Mouse (Mus musculus): ENCODE data around the gene Fgf18. TPM values are rescaled to one million over a fixed set of nuclear protein-coding genes. Genes with fewer than 3 reads are reported as not detected.

Gene Fgf18
- total and polyA plus RNA-seq, 3 experiments = 0.15 to 0.40 TPM; not detected in 1

DNA sequence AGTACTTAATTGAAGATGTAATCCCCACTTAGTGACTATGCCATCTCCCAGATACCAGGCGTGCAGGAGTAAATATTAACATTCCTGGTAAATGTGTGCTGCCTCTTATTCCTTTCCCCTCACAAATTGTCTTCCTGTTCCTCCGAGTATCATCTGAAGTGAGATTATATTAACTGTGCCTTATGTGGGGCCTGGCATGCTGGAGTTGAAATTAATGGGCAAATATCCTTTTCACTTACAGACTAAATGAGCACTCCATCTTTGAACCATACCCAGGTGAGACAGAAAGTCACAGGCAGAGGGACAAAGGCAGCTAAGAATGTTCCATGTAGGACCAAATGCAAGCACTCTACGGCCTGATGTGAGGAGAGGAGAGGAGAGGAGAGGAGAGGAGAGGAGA is 28.6 kb upstream of the Fgf18 start:
- TF ChIP-seq SIN3A (IDR thresholded peaks at IDR 0.05; ENCODE audit: low read length) = no peak
- TF ChIP-seq GATA1 (IDR thresholded peaks at IDR 0.05; ENCODE audit: low read depth, low read length) = no peak
- no peak for TF ChIP-seq CHD2 (IDR thresholded peaks at IDR 0.05; ENCODE audit: low read length)
- TF ChIP-seq ZMIZ1 (IDR thresholded peaks at IDR 0.05; ENCODE audit: low read depth, low read length) = no peak
- TF ChIP-seq TAL1 (IDR thresholded peaks at IDR 0.05; ENCODE audit: low read length) = no peak
- no peak for TF ChIP-seq TBP (IDR thresholded peaks at IDR 0.05; ENCODE audit: low read depth, low read length)
- TF ChIP-seq ZC3H11A (IDR thresholded peaks at IDR 0.05; ENCODE audit: low read depth, low read length) = no peak
- TF ChIP-seq HCFC1 (IDR thresholded peaks at IDR 0.05; ENCODE audit: low read depth, low read length) = no peak
- no peak for TF ChIP-seq RAD21 (IDR thresholded peaks at IDR 0.05; ENCODE audit: low read depth, low read length)
- TF ChIP-seq CTCF (IDR thresholded peaks at IDR 0.05 in 2 of 3, conservative IDR thresholded peaks at IDR 0.05 in 1 of 3; ENCODE audit: control insufficient read depth in 1 of 3, insufficient read depth in 1 of 3, low read depth in 2 of 3, low read length in 3 of 3, poor library complexity in 1 of 3, severe bottlenecking in 1 of 3) = no peak
- no peak for TF ChIP-seq POLR2AphosphoS5 (IDR thresholded peaks at IDR 0.05; ENCODE audit: borderline replicate concordance, low read depth, low read length)
- no peak for TF ChIP-seq SMC3 (IDR thresholded peaks at IDR 0.05; ENCODE audit: low read depth, low read length)
- H3K36me3 ChIP-seq (ENCODE audit: control insufficient read depth in 1 of 2, insufficient read depth in 2 of 2, low read length in 2 of 2) = no peaks in the 10 kb centered on the region
- no peaks in the 10 kb centered on the region for H3K9me3 ChIP-seq (replicated peaks; ENCODE audit: insufficient read depth, low read length)
- H3K4me3 ChIP-seq (ENCODE audit: control insufficient read depth in 1 of 2, insufficient read depth in 1 of 2, low read depth in 2 of 2, low read length in 2 of 2) = no peak overlapping the region
- H3K79me2 ChIP-seq (ENCODE audit: control insufficient read depth, insufficient read depth, low read length, poor library complexity) = no peaks in the 10 kb centered on the region
- no peak overlapping the region for H3K9ac ChIP-seq (ENCODE audit: control insufficient read depth, low read depth, low read length, poor library complexity, severe bottlenecking)
- no peaks in the 10 kb centered on the region for H3K4me1 ChIP-seq (ENCODE audit: control insufficient read depth in 1 of 2, insufficient read depth in 2 of 2, low read length in 2 of 2)
- H3K27ac ChIP-seq (ENCODE audit: control insufficient read depth, low read depth, low read length) = no peak overlapping the region
- no peak for DNase-seq (ENCODE audit: low read depth, low spot score)
- H3K27me3 ChIP-seq (ENCODE audit: control insufficient read depth in 1 of 2, insufficient read depth in 2 of 2, low read length in 2 of 2) = peaks cover 22 to 33% of the 10 kb centered on the region in 2 experiments

DNA sequence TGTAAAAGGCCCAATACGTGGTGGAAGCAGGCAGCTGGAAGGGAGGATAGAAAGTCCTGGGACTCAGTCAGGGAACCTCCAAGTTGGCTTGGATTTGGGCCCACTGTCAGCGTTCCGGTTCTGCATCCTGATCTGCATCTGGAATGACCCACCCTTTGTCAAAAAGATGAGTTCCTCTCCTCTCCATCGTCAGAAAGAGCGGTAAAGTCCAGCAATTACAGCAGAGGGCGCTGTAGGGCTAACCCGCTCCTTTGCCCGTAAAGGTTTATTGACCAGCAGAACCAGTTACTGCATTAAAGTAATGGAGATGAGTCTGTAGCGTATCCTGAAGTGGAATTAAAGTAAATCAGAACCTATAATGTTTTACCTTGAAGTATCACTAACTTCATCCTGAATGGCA is 23.3 kb upstream of the Fgf18 start:
- Histone ChIP-seq H3K27ac (ENCODE audit: control insufficient read depth, low read depth, low read length) (no peak overlapping the region), H3K4me3 (ENCODE audit: control insufficient read depth in 1 of 2, insufficient read depth in 1 of 2, low read depth in 2 of 2, low read length in 2 of 2) (no peak overlapping the region), H3K27me3 (ENCODE audit: control insufficient read depth in 1 of 2, insufficient read depth in 2 of 2, low read length in 2 of 2) (peaks cover 20 to 31% of the 10 kb centered on the region in 2 experiments), H3K79me2 (ENCODE audit: control insufficient read depth, insufficient read depth, low read length, poor library complexity) (no peaks in the 10 kb centered on the region), H3K36me3 (ENCODE audit: control insufficient read depth in 1 of 2, insufficient read depth in 2 of 2, low read length in 2 of 2) (no peaks in the 10 kb centered on the region), H3K9me3 (replicated peaks; ENCODE audit: insufficient read depth, low read length) (no peaks in the 10 kb centered on the region), H3K9ac (ENCODE audit: control insufficient read depth, low read depth, low read length, poor library complexity, severe bottlenecking) (no peak overlapping the region), H3K4me1 (ENCODE audit: control insufficient read depth in 1 of 2, insufficient read depth in 2 of 2, low read length in 2 of 2) (no peaks in the 10 kb centered on the region)
- peak; percentile 80 for DNase-seq (ENCODE audit: low read depth, low spot score)
- no peak for TF ChIP-seq CHD1 (IDR thresholded peaks at IDR 0.05; ENCODE audit: low read depth, low read length)
- TF ChIP-seq CTCF (IDR thresholded peaks at IDR 0.05 in 2 of 3, conservative IDR thresholded peaks at IDR 0.05 in 1 of 3; ENCODE audit: control insufficient read depth in 1 of 3, insufficient read depth in 1 of 3, low read depth in 2 of 3, low read length in 3 of 3, poor library complexity in 1 of 3, severe bottlenecking in 1 of 3) = peak; percentile 86 to 93 (median 88)
- 0 out of 2 replicates have a peak, but pooled peaks have one; percentile 14 for TF ChIP-seq HCFC1 (IDR thresholded peaks at IDR 0.05; ENCODE audit: low read depth, low read length)
- no peak for TF ChIP-seq KAT2A (conservative IDR thresholded peaks at IDR 0.05; ENCODE audit: low read depth, low read length)
- no peak for TF ChIP-seq ETS1 (IDR thresholded peaks at IDR 0.05; ENCODE audit: low read depth, low read length)
- no peak for TF ChIP-seq GABPA (IDR thresholded peaks at IDR 0.05; ENCODE audit: low read depth, low read length)
- no peak for TF ChIP-seq MYB (IDR thresholded peaks at IDR 0.05; ENCODE audit: low read depth, low read length)
- no peak for TF ChIP-seq USF2 (IDR thresholded peaks at IDR 0.05; ENCODE audit: borderline replicate concordance in 1 of 2, insufficient read depth in 1 of 2, low read depth in 1 of 2, low read length in 2 of 2)
- 0 out of 2 replicates have a peak, but pooled peaks have one; percentile 34 for TF ChIP-seq SIN3A (IDR thresholded peaks at IDR 0.05; ENCODE audit: low read length)
- peak; percentile 42; the same call in 1 of the 2 replicates for TF ChIP-seq BHLHE40 (IDR thresholded peaks at IDR 0.05; ENCODE audit: borderline replicate concordance, low read depth, low read length)
- peak; percentile 87 for TF ChIP-seq SMC3 (IDR thresholded peaks at IDR 0.05; ENCODE audit: low read depth, low read length)
- 0 out of 2 replicates have a peak, but pooled peaks have one; percentile 18 for TF ChIP-seq MYC (IDR thresholded peaks at IDR 0.05; ENCODE audit: low read depth, low read length)
- peak; percentile 76 for TF ChIP-seq RAD21 (IDR thresholded peaks at IDR 0.05; ENCODE audit: low read depth, low read length)
- TF ChIP-seq MAZ (IDR thresholded peaks at IDR 0.05; ENCODE audit: low read depth, low read length) = peak; percentile 44; the same call in 1 of the 2 replicates
- TF ChIP-seq POLR2AphosphoS5 (IDR thresholded peaks at IDR 0.05; ENCODE audit: borderline replicate concordance, low read depth, low read length) = no peak
- no peak for TF ChIP-seq EP300 (IDR thresholded peaks at IDR 0.05; ENCODE audit: low read depth in 1 of 2, low read length in 2 of 2)
- no peak for TF ChIP-seq NELFE (IDR thresholded peaks at IDR 0.05; ENCODE audit: low read depth, low read length)
- TF ChIP-seq POLR2AphosphoS2 (IDR thresholded peaks at IDR 0.05; ENCODE audit: low read length) = no peak
- TF ChIP-seq MEF2A (IDR thresholded peaks at IDR 0.05; ENCODE audit: extremely low read depth, insufficient replicate concordance, low read depth, low read length, poor library complexity, severe bottlenecking) = no peak
- TF ChIP-seq GATA1 (IDR thresholded peaks at IDR 0.05; ENCODE audit: low read depth, low read length) = no peak
- TF ChIP-seq E2F4 (IDR thresholded peaks at IDR 0.05; ENCODE audit: borderline replicate concordance, low read depth, low read length) = no peak
- no peak for TF ChIP-seq CHD2 (IDR thresholded peaks at IDR 0.05; ENCODE audit: low read length)
- no peak for TF ChIP-seq USF1 (IDR thresholded peaks at IDR 0.05; ENCODE audit: low read depth, low read length)
- peak; percentile 57 for TF ChIP-seq RCOR1 (IDR thresholded peaks at IDR 0.05; ENCODE audit: low read depth, low read length)

Data from MEL (cell line).